Mouse (Mus musculus) layer of hippocampus, adult 18-20 months (tissue): ENCODE measurements around the gene Rpl19. TPM values are rescaled to one million over a fixed set of nuclear protein-coding genes. Genes with fewer than 3 reads are reported as not detected.

ENCODE experiments used
- DNase-seq, 2 experiments: peaks; one replicate each; pipeline ENCODE4 v3.0.0; 2022; ENCODE audit warnings: low spot score in 2 of 2
- long read RNA-seq: library from polyadenylated mRNA; stranded (forward); transcript quantifications from one replicate; pipeline ENCODE4 v2.0.0, GENCODE M21; 2021
- total RNA-seq, 2 experiments: library from RNA; stranded (reverse); gene quantifications; 2 replicates each; pipeline ENCODE4 v1.2.3; 2021

Rpl19 gene
- total RNA-seq = 100 to 1,000 TPM; 601 to 664 TPM
- long read RNA-seq, transcript Rpl19-201 (6 exons, 751 nt) = major isoform, 116 of 129 reads
- long read RNA-seq, partial matches to known transcripts = 12 of 129 reads
- long read RNA-seq, other reads (novel, unspliced or antisense) = 1 of 129 reads

- DNase-seq = peak; percentile 90 to 95
Measured at GRCm38 (mm10) chr11:98026570-98027296, at the start of gene Rpl19. Rpl19 (plus strand) TSS chr11:98026710.

DNA sequence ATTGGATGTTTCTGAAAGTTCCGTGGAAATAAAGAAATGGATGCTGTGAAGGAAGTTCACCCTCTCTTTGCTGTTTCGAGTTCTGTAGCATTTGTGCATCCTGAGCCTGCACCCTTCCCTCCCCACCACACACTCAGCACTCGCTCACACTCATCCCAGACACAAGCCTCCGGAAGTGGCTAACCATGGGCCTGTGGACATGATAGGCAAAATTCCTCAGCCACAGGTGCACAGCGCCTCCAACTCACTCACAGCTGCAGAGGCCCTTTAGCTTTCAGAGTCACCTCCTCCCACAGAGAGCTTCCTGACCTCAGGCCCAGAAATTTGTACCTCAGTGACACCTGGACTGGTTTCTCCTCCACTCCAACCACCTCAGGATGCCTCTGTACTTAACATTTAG, 48.7 kb upstream of the Rpl19 start:
- no peak for DNase-seq

DNA sequence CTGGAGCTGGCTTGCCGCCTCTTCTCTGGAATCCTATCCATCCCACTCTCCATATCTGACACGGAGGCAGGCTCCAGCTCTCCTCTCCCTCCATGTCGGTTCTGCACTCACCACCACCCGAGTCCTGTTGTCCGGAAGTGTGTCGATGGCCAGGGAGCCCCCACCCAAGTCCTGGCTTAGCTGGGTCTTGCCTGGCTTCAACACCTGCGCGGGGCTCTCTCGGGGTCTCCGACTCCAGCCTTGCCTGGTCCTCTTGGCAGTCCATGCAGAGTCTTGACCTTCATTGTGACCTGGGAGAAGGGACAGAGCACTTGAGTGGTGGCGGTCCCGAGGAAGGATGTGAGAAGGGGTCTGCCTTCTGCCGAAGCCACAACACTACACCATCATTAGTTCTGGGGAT, 48.1 kb upstream of the Rpl19 start:
- DNase-seq = no peak

- DNase-seq = no peak
Measured at GRCm38 (mm10) chr11:97979824-97980495, 46.5 kb upstream of the Rpl19 start.

DNA sequence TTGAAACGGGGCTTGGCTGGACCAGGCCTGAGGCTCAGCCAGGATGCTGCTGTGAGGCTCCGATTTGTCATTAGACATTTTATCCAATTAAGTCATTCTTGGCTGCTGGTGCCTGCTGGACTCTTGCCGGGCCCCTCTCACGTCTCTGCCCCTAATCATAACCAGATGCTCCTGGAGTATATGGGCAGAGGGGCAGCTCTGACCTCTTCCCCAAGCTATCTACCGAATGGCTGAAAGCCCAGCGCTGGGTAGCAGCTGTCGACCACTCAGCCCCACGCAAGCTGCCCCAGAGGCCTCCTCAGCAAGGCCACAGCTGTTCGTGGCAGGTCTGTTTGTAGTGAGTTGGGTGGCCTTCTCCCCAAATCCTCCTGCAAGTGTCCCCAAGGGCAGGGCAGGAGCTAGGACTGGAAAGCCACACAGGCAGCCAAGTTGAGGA, 46.0 kb upstream of the Rpl19 start:
- no peak for DNase-seq

- no peak for DNase-seq
Measured at GRCm38 (mm10) chr11:97982721-97983120, 43.8 kb upstream of the Rpl19 start.

- no peak for DNase-seq
Measured at GRCm38 (mm10) chr11:97983506-97983905, 43.0 kb upstream of the Rpl19 start.

DNA sequence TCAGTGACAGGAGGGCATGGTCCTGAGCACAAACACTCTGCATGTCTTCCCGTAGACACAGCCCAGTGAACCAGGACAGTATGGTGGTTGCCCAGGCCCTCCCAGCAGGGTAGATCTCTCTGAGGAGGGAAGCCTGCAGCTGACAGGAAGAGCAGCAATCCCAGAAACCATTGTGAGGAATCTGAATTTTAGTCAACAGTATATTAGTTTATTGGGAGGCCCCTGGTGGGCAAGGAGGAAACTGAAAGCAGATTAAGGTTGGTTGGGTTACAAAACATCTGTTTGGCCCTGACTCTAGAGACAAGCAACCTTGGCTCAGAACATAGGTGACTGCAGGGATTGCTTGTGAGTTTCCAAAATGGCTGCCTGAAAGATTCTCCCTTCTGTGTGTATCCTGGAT, 42.5 kb upstream of the Rpl19 start:
- DNase-seq = no peak

- no peak for DNase-seq
Measured at GRCm38 (mm10) chr11:97985727-97986677, 40.5 kb upstream of the Rpl19 start, which contains the start of gene Plxdc1. Plxdc1 (minus strand) TSS chr11:97986444.

GRCm38 (mm10) chr11:97986738-97987465, 39.6 kb upstream of the Rpl19 start:
- no peak for DNase-seq

DNA sequence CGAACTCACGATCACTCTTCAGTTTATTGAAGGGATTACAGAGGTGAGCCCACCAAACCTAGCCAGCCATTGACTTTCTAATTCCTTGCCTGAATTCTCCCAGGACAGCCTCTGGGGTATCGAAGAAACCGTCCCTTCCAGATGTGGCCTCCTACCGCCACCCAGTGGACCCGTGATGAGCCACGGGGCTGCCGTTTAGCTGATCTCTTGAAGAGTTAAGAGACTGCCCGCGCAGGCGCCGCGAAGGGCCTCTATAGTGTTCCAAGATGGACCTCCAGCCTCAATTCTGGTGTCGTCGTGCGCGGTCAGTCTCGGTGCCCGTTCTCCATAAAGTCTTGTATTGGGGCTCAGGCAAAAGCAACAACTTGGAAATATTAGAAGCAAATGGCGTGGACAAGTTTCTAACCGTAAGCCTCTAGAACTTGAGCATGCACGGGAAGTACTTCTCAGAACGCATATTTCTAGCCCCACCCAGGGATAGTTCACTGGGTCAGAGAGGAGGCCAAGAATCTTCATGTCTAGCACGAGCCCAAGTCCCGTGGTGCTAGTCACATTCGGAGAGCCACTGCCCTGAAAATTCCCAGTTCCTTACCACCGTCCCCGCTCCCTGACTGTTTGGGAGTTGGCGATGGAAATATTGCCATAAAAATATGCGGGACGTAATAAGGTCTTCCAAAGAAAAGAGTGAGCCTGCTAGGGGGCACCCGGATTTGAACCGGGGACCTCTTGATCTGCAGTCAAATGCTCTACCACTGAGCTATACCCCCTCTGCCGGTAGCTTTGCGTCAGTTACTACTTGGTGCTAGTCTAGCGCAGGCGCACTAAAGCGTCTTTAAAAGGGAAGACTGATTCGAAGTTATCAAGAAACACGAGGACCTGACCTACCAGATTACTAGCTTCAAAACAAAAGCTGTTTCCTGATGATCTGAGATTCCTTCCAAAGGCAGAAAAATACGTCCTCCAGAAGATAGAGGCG, 38.7 kb upstream of the Rpl19 start:
- peak; percentile 95 to 98 for DNase-seq

DNA sequence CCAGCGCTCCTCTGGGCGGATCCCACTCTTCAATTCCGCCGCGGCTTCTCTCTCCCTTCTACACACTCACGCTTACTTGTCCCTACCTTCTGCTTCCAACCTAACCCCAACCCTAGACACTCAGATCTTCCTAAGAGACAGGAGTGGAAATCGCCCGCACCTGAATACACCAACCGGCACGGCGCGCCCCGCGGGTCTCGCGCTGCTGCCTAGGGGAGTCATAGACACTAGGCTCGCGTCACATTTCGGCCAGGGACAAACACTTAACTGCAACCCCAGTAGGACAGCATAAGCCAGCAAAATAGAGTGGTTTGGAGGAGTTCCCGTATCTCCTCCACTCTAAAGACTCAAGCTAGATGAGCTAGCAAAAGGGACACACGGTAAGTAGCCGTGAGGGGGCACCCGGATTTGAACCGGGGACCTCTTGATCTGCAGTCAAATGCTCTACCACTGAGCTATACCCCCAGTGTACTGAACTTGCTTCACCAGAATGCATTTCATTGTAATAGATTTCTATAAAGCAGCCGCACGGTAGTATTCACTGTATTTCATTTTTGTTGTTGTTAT, 37.9 kb upstream of the Rpl19 start:
- DNase-seq = peak; percentile 81 to 95

DNA sequence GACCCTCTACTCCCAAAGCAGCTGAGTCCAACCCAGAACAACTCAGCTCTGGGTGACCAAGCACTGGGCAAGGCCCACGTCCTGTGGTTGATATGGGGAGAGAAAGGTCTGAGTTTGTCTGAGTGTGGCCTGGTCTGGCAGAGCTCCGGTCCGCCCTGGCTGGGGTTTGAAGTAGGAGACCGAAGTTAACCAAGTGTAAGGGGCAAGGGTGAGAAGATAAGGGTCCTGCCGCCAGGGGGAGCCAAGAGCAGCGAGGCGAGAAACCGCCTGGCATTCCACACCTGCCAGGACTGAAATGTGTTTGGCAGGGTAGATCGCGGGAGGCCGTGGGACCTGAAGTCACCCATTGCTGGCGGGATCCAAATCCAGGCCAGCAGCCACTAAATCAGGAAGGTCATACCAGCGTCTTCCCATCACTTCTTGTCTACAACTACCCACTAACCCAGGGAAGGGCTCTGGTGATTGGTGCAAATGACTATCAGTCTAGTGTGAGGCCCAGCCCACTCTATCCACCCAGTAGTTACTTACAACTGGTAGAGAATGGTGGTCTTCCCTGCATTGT, 31.9 kb upstream of the Rpl19 start:
- DNase-seq = peak in 1 of 2 experiments; percentile 80

DNA sequence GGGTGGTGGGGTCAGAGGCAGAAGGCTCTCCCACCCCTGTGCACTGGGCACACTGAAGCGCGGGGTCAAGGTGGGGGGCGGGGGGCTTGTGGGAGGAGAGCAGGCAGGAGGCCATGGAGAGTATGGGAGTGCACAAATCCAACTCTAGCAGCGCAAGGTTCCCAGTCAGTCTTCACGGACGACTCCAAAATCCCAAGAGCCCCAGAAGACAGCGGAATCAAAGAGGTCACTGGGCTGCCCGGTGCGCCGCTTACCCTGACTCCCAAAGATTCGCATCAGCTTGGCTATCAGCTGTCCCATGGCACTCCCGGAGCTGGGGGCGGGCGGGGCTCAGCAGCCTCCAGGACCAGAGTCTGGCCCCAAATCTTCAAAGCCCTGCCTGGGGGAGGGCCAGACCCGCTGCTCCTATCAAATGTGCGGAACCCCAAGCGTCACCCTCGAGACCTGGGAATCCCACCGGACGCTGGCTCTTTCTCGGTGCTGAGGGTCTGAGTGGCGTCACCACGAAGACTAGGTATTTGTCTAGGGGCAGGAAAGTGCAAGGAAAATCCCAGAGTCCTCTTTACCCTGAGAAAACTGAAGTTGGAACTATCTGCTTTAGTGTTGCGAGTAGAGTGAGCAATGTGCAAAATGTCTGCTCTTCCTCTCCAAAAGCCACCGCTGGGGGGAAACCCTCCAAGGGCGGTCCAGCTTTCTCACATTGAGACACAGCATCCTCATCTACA, 30.8 kb upstream of the Rpl19 start, which contains the start of gene Arl5c:
TSS of gene Arl5c (minus strand) at position 618 of the 725 bp plus-strand sequence.
- DNase-seq = no peak

- no peak for DNase-seq
Measured at GRCm38 (mm10) chr11:97996691-97997090, 29.8 kb upstream of the Rpl19 start.

DNA sequence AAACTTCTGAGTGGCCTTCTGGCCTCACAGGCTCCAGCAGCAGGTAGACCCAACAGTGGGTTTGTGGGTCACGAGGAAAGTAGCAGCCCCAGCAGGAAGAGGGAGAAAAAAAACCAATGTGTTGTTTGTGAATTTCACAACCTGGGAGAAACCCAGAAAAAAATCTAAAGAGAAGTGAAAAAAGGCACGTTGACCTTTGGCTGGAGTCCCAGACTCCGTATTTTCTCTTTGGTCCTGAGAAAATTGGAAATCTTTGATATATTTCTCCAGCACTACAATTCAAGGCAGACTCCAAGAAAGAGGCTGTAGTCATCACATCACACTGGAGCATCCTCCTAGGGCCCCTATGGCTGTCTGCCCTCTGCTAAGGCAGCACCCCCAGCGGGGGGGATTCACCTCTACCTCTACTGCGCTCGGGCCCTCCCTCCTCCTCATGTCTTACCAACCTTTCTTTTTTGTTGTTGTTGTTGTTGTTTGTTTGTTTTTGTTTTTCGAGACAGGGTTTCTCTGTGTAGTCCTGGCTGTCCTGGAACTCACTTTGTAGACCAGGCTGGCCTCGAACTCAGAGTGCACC, 29.0 kb upstream of the Rpl19 start:
- DNase-seq = no peak

GRCm38 (mm10) chr11:97998074-97998793, 28.3 kb upstream of the Rpl19 start:
- DNase-seq = no peak
